Mouse (Mus musculus) left cerebral cortex, adult 18-20 months (tissue): ENCODE results near the gene Dram1. TPM values are rescaled to one million over a fixed set of nuclear protein-coding genes. Genes with fewer than 3 reads are reported as not detected.

Experiments
- DNase-seq, 2 experiments: peaks; one replicate each; pipeline ENCODE4 v3.0.0; 2021 to 2022; ENCODE audit warnings: low spot score in 2 of 2, mixed read lengths in 1 of 2
- total RNA-seq, 2 experiments: library from RNA; stranded (reverse); gene quantifications; 2 replicates each; pipeline ENCODE4 v1.2.3; 2021

Dram1 gene
- total RNA-seq, 2 experiments from 2014 or later = 1.6 TPM

GRCm38 (mm10) chr10:88295091-88295490 is 83.8 kb downstream of the Dram1 start:
- DNase-seq = no peak

GRCm38 (mm10) chr10:88288061-88288460 is 90.8 kb downstream of the Dram1 start:
- no peak for DNase-seq

GRCm38 (mm10) chr10:88287261-88287660 is 91.6 kb downstream of the Dram1 start:
- no peak for DNase-seq

- no peak for DNase-seq
Observed at GRCm38 (mm10) chr10:88284343-88284990, 94.4 kb downstream of the Dram1 start.

GRCm38 (mm10) chr10:88281699-88282098 is 97.2 kb downstream of the Dram1 start:
- no peak for DNase-seq

GRCm38 (mm10) chr10:88274045-88274444 is 104.8 kb downstream of the Dram1 start:
- no peak for DNase-seq

Other genes with a start within 250 kb of the Dram1 start
- gene Parpbp, start 232.1 kb downstream of the Dram1 start, total RNA-seq = 1 to 10 TPM in 1 of 2 experiments, under 1 TPM in 1; 0.51 to 1.3 TPM
- 1 to 10 TPM; 5.3 to 8.0 TPM for gene Nup37, start 232.1 kb downstream of the Dram1 start, total RNA-seq
- gene Washc3, start 178.0 kb downstream of the Dram1 start, total RNA-seq = 10 to 100 TPM; 20.9 to 23.8 TPM
- gene Gnptab, start 52 bp upstream of the Dram1 start, total RNA-seq = 10 to 100 TPM; 67.8 to 71.8 TPM
- under 1 TPM; 0.58 to 0.70 TPM for gene Sycp3, start 80.5 kb upstream of the Dram1 start, total RNA-seq
- 10 to 100 TPM; 37.1 to 39.7 TPM for gene Chpt1, start 125.0 kb upstream of the Dram1 start, total RNA-seq
- gene Mybpc1, start 226.1 kb upstream of the Dram1 start, total RNA-seq = 1 to 10 TPM; 5.5 to 5.6 TPM